Mouse (Mus musculus) C2C12 (cell line): Measurements from ENCODE around the gene Wdr61.

Experiments
- CEBPB ChIP-seq: IDR thresholded peaks from one replicate; pipeline ENCODE4 v1.6.1; 2011; ENCODE audit warnings: low read depth, mild to moderate bottlenecking, control low read depth, moderate library complexity
- CTCF ChIP-seq: IDR thresholded peaks from one replicate; pipeline ENCODE4 v1.5.1; 2011; ENCODE audit not compliant: control insufficient read depth, insufficient read depth, insufficient read length
- MAX ChIP-seq: IDR thresholded peaks from one replicate; pipeline ENCODE4 v1.6.1; 2011; ENCODE audit warnings: mild to moderate bottlenecking, control low read depth
- MYOD1 ChIP-seq: IDR thresholded peaks from one replicate; pipeline ENCODE4 v1.6.1; 2011; ENCODE audit warnings: low read depth; ENCODE audit not compliant: control insufficient read depth, insufficient read length
- MYOG ChIP-seq: IDR thresholded peaks from one replicate; pipeline ENCODE4 v1.6.1; 2011; ENCODE audit not compliant: control insufficient read depth, insufficient read length; ENCODE audit errors: extremely low read depth
- USF1 ChIP-seq: IDR thresholded peaks from one replicate; pipeline ENCODE4 v1.6.1; 2011; ENCODE audit warnings: low read depth, mild to moderate bottlenecking, control low read depth, moderate library complexity

- TF ChIP-seq CTCF (no peak), MYOG (no peak), USF1 (no peak), MAX (no peak), MYOD1 (no peak), CEBPB (no peak)
Measured at GRCm38 (mm10) chr9:54698318-54699086, 35.8 kb downstream of the Wdr61 start, which contains the start of gene Dnaja4.
